In the genomic region with DNA sequence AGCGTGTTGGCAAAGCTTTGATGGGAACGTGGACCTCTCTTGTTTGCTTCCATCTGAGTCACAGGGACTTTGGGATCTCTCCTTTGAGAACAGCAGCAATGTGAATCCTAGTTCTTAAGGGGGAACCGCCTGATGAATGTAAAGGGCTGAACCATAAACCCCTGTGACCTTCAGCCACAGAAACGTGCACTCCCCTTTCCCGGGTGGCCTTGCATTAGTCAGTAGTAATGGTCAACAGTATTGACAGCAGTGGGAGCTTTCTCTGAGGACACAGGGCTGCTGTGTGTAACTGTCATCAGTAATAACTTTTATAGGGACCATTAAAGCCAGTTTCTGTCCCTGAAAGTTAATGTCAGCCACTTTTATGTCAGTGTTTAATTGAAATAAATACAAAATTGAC, we compare ENCODE assay signal across 22 mouse cellular contexts.
DNase-seq lines count a peak whose midpoint lies in the region; ATAC-seq and TF ChIP-seq lines count a peak whose summit lies in the region.
"Had no signal": no experiment of that assay in that cellular context is flagged by ENCODE, and none has a peak within 500 bp of the region (broad histone marks: within the 10 kb centered on the region; RNA-seq: fewer than 3 reads in every experiment).

No protein-coding gene starts in this region.

- H3K36me3 ChIP-seq in forebrain, embryonic 13.5 days (ENCODE audit: poor library complexity, severe bottlenecking), result peaks cover 30% of the 10 kb centered on the region
- H3K36me3 ChIP-seq in forebrain, embryonic 12.5 days (replicated peaks), result peaks cover 7% of the 10 kb centered on the region
- H3K36me3 ChIP-seq in kidney, postnatal 0 days (ENCODE audit: insufficient read depth, low read length), result no peaks in the 10 kb centered on the region
- no peaks in the 10 kb centered on the region for H3K36me3 ChIP-seq in stomach, embryonic 14.5 days (ENCODE audit: control insufficient read depth, insufficient read depth, low read length)
- H3K36me3 ChIP-seq in stomach, postnatal 0 days (ENCODE audit: control insufficient read depth, insufficient read depth, low read length), result no peaks in the 10 kb centered on the region
- H3K36me3 ChIP-seq: heart, embryonic 13.5 days; hindbrain, embryonic 15.5 days had no signal

- no peaks in the 10 kb centered on the region for H3K27me3 ChIP-seq in forebrain, embryonic 13.5 days
- H3K27me3 ChIP-seq in forebrain, embryonic 12.5 days, result peaks cover 8% of the 10 kb centered on the region; the same call in 1 of the 2 replicates
- no peaks in the 10 kb centered on the region for H3K27me3 ChIP-seq in kidney, postnatal 0 days (ENCODE audit: insufficient read depth, low read length)
- H3K27me3 ChIP-seq in stomach, embryonic 14.5 days (ENCODE audit: control insufficient read depth, insufficient read depth, low read length), result no peaks in the 10 kb centered on the region
- no peaks in the 10 kb centered on the region for H3K27me3 ChIP-seq in stomach, postnatal 0 days (ENCODE audit: control insufficient read depth, insufficient read depth, low read length)
- H3K27me3 ChIP-seq: CH12.LX; embryonic facial prominence, embryonic 12.5 days; hindbrain, embryonic 15.5 days; Patski had no signal

- no peak overlapping the region for H3K4me3 ChIP-seq in forebrain, embryonic 13.5 days
- no peak overlapping the region for H3K4me3 ChIP-seq in forebrain, embryonic 12.5 days (replicated peaks)
- H3K4me3 ChIP-seq in kidney, postnatal 0 days (replicated peaks; ENCODE audit: low read depth, low read length), result no peak overlapping the region
- no peak overlapping the region for H3K4me3 ChIP-seq in stomach, embryonic 14.5 days (ENCODE audit: low read depth, low read length)
- no peak overlapping the region for H3K4me3 ChIP-seq in stomach, postnatal 0 days (ENCODE audit: low read depth, low read length)
- H3K4me3 ChIP-seq: embryonic facial prominence, embryonic 12.5 days; heart, embryonic 13.5 days; hindbrain, embryonic 15.5 days had no signal

- H3K9me3 ChIP-seq in forebrain, embryonic 13.5 days (replicated peaks), result peaks cover 7% of the 10 kb centered on the region; the same call in 1 of the 2 replicates
- 0 out of 2 replicates have a peak, but pooled peaks cover 6% of the 10 kb centered on the region for H3K9me3 ChIP-seq in forebrain, embryonic 12.5 days
- no peaks in the 10 kb centered on the region for H3K9me3 ChIP-seq in kidney, postnatal 0 days (replicated peaks; ENCODE audit: low read length)
- no peaks in the 10 kb centered on the region for H3K9me3 ChIP-seq in stomach, embryonic 14.5 days (ENCODE audit: control insufficient read depth, low read depth, low read length)
- H3K9me3 ChIP-seq in stomach, postnatal 0 days (ENCODE audit: control insufficient read depth, low read length), result no peaks in the 10 kb centered on the region
- H3K9me3 ChIP-seq: embryonic facial prominence, embryonic 12.5 days; hindbrain, embryonic 15.5 days had no signal

- H3K4me1 ChIP-seq in forebrain, embryonic 13.5 days, result peaks cover 34% of the 10 kb centered on the region
- H3K4me1 ChIP-seq in forebrain, embryonic 12.5 days, result peaks cover 29% of the 10 kb centered on the region
- H3K4me1 ChIP-seq in kidney, postnatal 0 days (replicated peaks; ENCODE audit: insufficient read depth, low read length), result peaks cover 8% of the 10 kb centered on the region; the same call in 1 of the 2 replicates
- peaks cover 10% of the 10 kb centered on the region for H3K4me1 ChIP-seq in stomach, embryonic 14.5 days (ENCODE audit: control insufficient read depth, insufficient read depth, low read length)
- H3K4me1 ChIP-seq in stomach, postnatal 0 days (replicated peaks; ENCODE audit: control insufficient read depth, insufficient read depth), result no peaks in the 10 kb centered on the region

- WGBS in forebrain, embryonic 13.5 days, result 81% methylated on average over 5 of the region's 5 CpGs
- WGBS in forebrain, embryonic 12.5 days, result 79% methylated on average over 5 of the region's 5 CpGs
- WGBS in kidney, postnatal 0 days, result 35% methylated on average over 5 of the region's 5 CpGs
- 54% methylated on average over 5 of the region's 5 CpGs for WGBS in stomach, embryonic 14.5 days
- WGBS in stomach, postnatal 0 days, result 50% methylated on average over 5 of the region's 5 CpGs

- TF ChIP-seq EP300 in stomach, postnatal 0 days (optimal IDR thresholded peaks at IDR 0.05), result no peak

- H3K9ac ChIP-seq in forebrain, embryonic 13.5 days, result no peak overlapping the region
- H3K9ac ChIP-seq in forebrain, embryonic 12.5 days, result no peak overlapping the region
- no peak overlapping the region for H3K9ac ChIP-seq in kidney, postnatal 0 days (ENCODE audit: low read depth, low read length)
- H3K9ac ChIP-seq in stomach, embryonic 14.5 days (replicated peaks; ENCODE audit: low read depth, low read length), result 0 out of 2 replicates have a peak overlapping the region, but pooled peaks have one; percentile 14
- no peak overlapping the region for H3K9ac ChIP-seq in stomach, postnatal 0 days (ENCODE audit: low read length)
- H3K9ac ChIP-seq: embryonic facial prominence, embryonic 12.5 days; heart, embryonic 13.5 days; hindbrain, embryonic 15.5 days had no signal

- no peak for TF ChIP-seq CTCF in kidney, postnatal 0 days (IDR thresholded peaks at IDR 0.05; ENCODE audit: low read depth)
- no peak for TF ChIP-seq CTCF in stomach, postnatal 0 days (IDR thresholded peaks at IDR 0.05; ENCODE audit: low read depth)

- peak; percentile 68 for DNase-seq in kidney, postnatal 0 days (ENCODE audit: low spot score)
- no peak for DNase-seq in kidney, adult 8-10 months
- no peak for DNase-seq in stomach, postnatal 0 days (ENCODE audit: low spot score)
- no peak for DNase-seq in right cerebral cortex, adult 2 months (ENCODE audit: low spot score in 2 of 2)
- DNase-seq: adrenal gland, postnatal 14 days; cerebellum, adult 11-12 months; cerebellum, adult 9-10 months; cerebellum, postnatal 36 days; embryo, embryonic 11 days; gastrocnemius, postnatal 36 days; heart, adult 11 months; heart, postnatal 36 days had no signal

- H3K4me2 ChIP-seq in forebrain, embryonic 13.5 days, result no peak overlapping the region
- H3K4me2 ChIP-seq in forebrain, embryonic 12.5 days, result no peak overlapping the region
- no peak overlapping the region for H3K4me2 ChIP-seq in kidney, postnatal 0 days (ENCODE audit: low read length)
- H3K4me2 ChIP-seq in stomach, embryonic 14.5 days (replicated peaks; ENCODE audit: low read depth, low read length), result no peak overlapping the region
- H3K4me2 ChIP-seq in stomach, postnatal 0 days (replicated peaks; ENCODE audit: low read depth), result no peak overlapping the region
- H3K4me2 ChIP-seq: embryonic facial prominence, embryonic 12.5 days; heart, embryonic 13.5 days; hindbrain, embryonic 15.5 days had no signal

- ATAC-seq in forebrain, embryonic 13.5 days, result no peak
- ATAC-seq in forebrain, embryonic 12.5 days (ENCODE audit: low FRiP score), result no peak
- ATAC-seq in kidney, postnatal 0 days (replicated peaks; ENCODE audit: low FRiP score, low read depth), result no peak
- no peak for ATAC-seq in stomach, embryonic 14.5 days (ENCODE audit: insufficient number of reproducible peaks, insufficient read depth, low FRiP score, low read depth)
- ATAC-seq in stomach, postnatal 0 days (ENCODE audit: low FRiP score, low TSS enrichment), result no peak
- ATAC-seq: activated CD4-positive, CD25-positive, alpha-beta regulatory T cell, adult 4 months; forebrain, embryonic 14.5 days; Patski had no signal

- peak overlapping the region; percentile 10; the same call in 1 of the 2 replicates for H3K27ac ChIP-seq in forebrain, embryonic 13.5 days
- H3K27ac ChIP-seq in forebrain, embryonic 12.5 days, result no peak overlapping the region
- H3K27ac ChIP-seq in kidney, postnatal 0 days, result no peak overlapping the region
- no peak overlapping the region for H3K27ac ChIP-seq in stomach, embryonic 14.5 days (ENCODE audit: low read length)
- H3K27ac ChIP-seq in stomach, postnatal 0 days (replicated peaks), result no peak overlapping the region
- H3K27ac ChIP-seq: embryonic facial prominence, embryonic 12.5 days; heart, embryonic 13.5 days; hindbrain, embryonic 15.5 days had no signal
